Comparison of ENCODE assay signal across 10 mouse cellular contexts in genomic region chr2:167982646-167983045, GRCm38 (mm10). TPM values are rescaled to one million over a fixed set of nuclear protein-coding genes. Genes with fewer than 3 reads are reported as not detected.
A peak's percentile ranks its signal among the peaks of the same experiment; 100 is the strongest.
DNase-seq lines count a peak whose midpoint lies in the region; ATAC-seq and TF ChIP-seq lines count a peak whose summit lies in the region.
"Had no signal": no experiment of that assay in that cellular context is flagged by ENCODE, and none has a peak within 500 bp of the region (broad histone marks: within the 10 kb centered on the region; RNA-seq: fewer than 3 reads in every experiment).

No protein-coding gene starts in this region.

- intact Hi-C loops in left cerebral cortex, postnatal 4 days (cut with DNase I), result no loop called here

- no peaks in the 10 kb centered on the region for H3K4me1 ChIP-seq in forebrain, postnatal 0 days (ENCODE audit: insufficient read depth)
- H3K4me1 ChIP-seq in forebrain, embryonic 11.5 days (replicated peaks; ENCODE audit: control insufficient read depth, insufficient read depth, low read length), result no peaks in the 10 kb centered on the region

- 60% methylated on average over 9 of the region's 9 CpGs for WGBS in forebrain, postnatal 0 days
- 61% methylated on average over 9 of the region's 9 CpGs for WGBS in forebrain, embryonic 11.5 days

- H3K36me3 ChIP-seq in forebrain, postnatal 0 days (ENCODE audit: insufficient read depth), result peaks cover 26% of the 10 kb centered on the region
- H3K36me3 ChIP-seq in forebrain, embryonic 11.5 days (ENCODE audit: control insufficient read depth, insufficient read depth, low read length), result no peaks in the 10 kb centered on the region; the same call in 1 of the 2 replicates

- ATAC-seq in forebrain, postnatal 0 days, result no peak
- ATAC-seq in forebrain, embryonic 11.5 days (replicated peaks; ENCODE audit: low FRiP score), result no peak
- ATAC-seq in granulocyte monocyte progenitor cell, adult 5-6 weeks (replicated peaks; ENCODE audit: poor library complexity, severe bottlenecking), result no peak
- ATAC-seq: forebrain, embryonic 16.5 days had no signal

- TF ChIP-seq CTCF in forebrain, postnatal 0 days (IDR thresholded peaks at IDR 0.05; ENCODE audit: low read depth), result peak; percentile 30; the same call in 1 of the 2 replicates
- TF ChIP-seq CTCF in brain, embryonic 14.5 days (IDR thresholded peaks at IDR 0.05; ENCODE audit: borderline replicate concordance, extremely low read depth, insufficient read depth, insufficient read length), result 0 out of 2 replicates have a peak, but pooled peaks have one; percentile 10

- no peaks in the 10 kb centered on the region for H3K9me3 ChIP-seq in forebrain, postnatal 0 days (ENCODE audit: low read length)
- H3K9me3 ChIP-seq in forebrain, embryonic 11.5 days (ENCODE audit: control insufficient read depth, low read length), result no peaks in the 10 kb centered on the region

- no peaks in the 10 kb centered on the region for H3K27me3 ChIP-seq in forebrain, postnatal 0 days (ENCODE audit: insufficient read depth, low read length)
- H3K27me3 ChIP-seq in forebrain, embryonic 11.5 days (ENCODE audit: control insufficient read depth, insufficient read depth, low read length), result no peaks in the 10 kb centered on the region

- no peak for TF ChIP-seq POLR2A in brain, embryonic 14.5 days (IDR thresholded peaks at IDR 0.05; ENCODE audit: borderline replicate concordance, extremely low read depth, insufficient read depth, insufficient read length, poor library complexity, severe bottlenecking)

- no peak for DNase-seq in forebrain, postnatal 0 days
- no peak for DNase-seq in forebrain, embryonic 11.5 days (ENCODE audit: low spot score)
- DNase-seq in left cerebral cortex, postnatal 4 days, result peak; percentile 41
- DNase-seq in left cerebral cortex, adult 18-20 months (ENCODE audit: low spot score in 2 of 2), result no peak
- no peak for DNase-seq in brain, embryonic 14.5 days (ENCODE audit: low read depth)
- DNase-seq in lung, postnatal 25 days (ENCODE audit: low spot score), result peak; percentile 54
- DNase-seq in embryo, embryonic 11 days, result no peak

- H3K4me3 ChIP-seq in forebrain, postnatal 0 days (ENCODE audit: low read depth, low read length), result no peak overlapping the region
- no peak overlapping the region for H3K4me3 ChIP-seq in forebrain, embryonic 11.5 days (ENCODE audit: low read depth, low read length)

- no peak overlapping the region for H3K9ac ChIP-seq in forebrain, postnatal 0 days
- no peak overlapping the region for H3K9ac ChIP-seq in forebrain, embryonic 11.5 days (ENCODE audit: low read length)

- H3K27ac ChIP-seq in forebrain, postnatal 0 days (ENCODE audit: low read depth, low read length), result no peak overlapping the region
- no peak overlapping the region for H3K27ac ChIP-seq in forebrain, embryonic 11.5 days (ENCODE audit: low read depth, low read length)

- H3K4me2 ChIP-seq in forebrain, postnatal 0 days (ENCODE audit: low read depth), result no peak overlapping the region
- H3K4me2 ChIP-seq in forebrain, embryonic 11.5 days (ENCODE audit: low read depth, low read length, severe bottlenecking), result no peak overlapping the region

RNA-seq across cellular contexts. Expression of gene Ripor3, which starts 27.8 kb away (rescaled TPM):
- total RNA-seq in forebrain, postnatal 0 days (2014; rRNA removed), result 0.29 and 0.69 TPM in 2 replicates
- polyA plus RNA-seq in forebrain, postnatal 0 days (2015; fragmentation: Nextera tagmentation; extraction: Ambion mirVana), result 0.19 and 0.39 TPM in 2 replicates
- polyA plus RNA-seq in forebrain, embryonic 11.5 days (2014; fragmentation: Nextera tagmentation; extraction: Ambion mirVana), result 0.72 and 1.00 TPM in 2 replicates
- total RNA-seq in left cerebral cortex, postnatal 4 days (2021), result under 1 TPM; 0.52 to 0.64 TPM
- under 1 TPM; 0.33 to 0.59 TPM for total RNA-seq in left cerebral cortex, adult 18-20 months (2021)
- 1.1 and 1.2 TPM in 2 replicates for polyA plus RNA-seq in brain, embryonic 14.5 days (2012; rRNA removed)
- total RNA-seq in granulocyte monocyte progenitor cell, adult 5-6 weeks (2014; fragmentation: Nextera tagmentation), result not detected in 2 replicates
- total RNA-seq in granulocyte monocyte progenitor cell, adult 5-6 weeks (2017), result not detected in 2 replicates
- total RNA-seq: megakaryocyte progenitor cell, adult 5-6 weeks had no signal

RNA-seq across cellular contexts. Expression of gene Ptpn1, which starts 50.8 kb away (rescaled TPM):
- total RNA-seq in forebrain, postnatal 0 days (2014; rRNA removed), result 34.8 and 47.0 TPM in 2 replicates
- 70.6 and 75.4 TPM in 2 replicates for polyA plus RNA-seq in forebrain, postnatal 0 days (2015; fragmentation: Nextera tagmentation; extraction: Ambion mirVana)
- 73.0 and 80.0 TPM in 2 replicates for polyA plus RNA-seq in forebrain, embryonic 11.5 days (2014; fragmentation: Nextera tagmentation; extraction: Ambion mirVana)
- 10 to 100 TPM; 66.8 to 68.7 TPM for total RNA-seq in left cerebral cortex, postnatal 4 days (2021)
- total RNA-seq in left cerebral cortex, adult 18-20 months (2021), result 10 to 100 TPM; 60.8 to 62.7 TPM
- polyA plus RNA-seq in brain, embryonic 14.5 days (2012; rRNA removed), result 60.2 and 62.4 TPM in 2 replicates
- total RNA-seq in granulocyte monocyte progenitor cell, adult 5-6 weeks (2014; fragmentation: Nextera tagmentation), result 20.9 and 31.6 TPM in 2 replicates
- 28.7 and 37.3 TPM in 2 replicates for total RNA-seq in granulocyte monocyte progenitor cell, adult 5-6 weeks (2017)

Comparison
In these comparisons a context has a peak if more than half of its experiments do, and no peak if none do; other contexts are left out.
1. DNase-seq: peak in left cerebral cortex, postnatal 4 days (single experiment) and lung, postnatal 25 days (single experiment); none in forebrain, postnatal 0 days (single experiment), forebrain, embryonic 11.5 days (single experiment), left cerebral cortex, adult 18-20 months (0 of 2), brain, embryonic 14.5 days (single experiment) and embryo, embryonic 11 days (single experiment).